ENCODE assay signal across 23 mouse cellular contexts in the genomic region with DNA sequence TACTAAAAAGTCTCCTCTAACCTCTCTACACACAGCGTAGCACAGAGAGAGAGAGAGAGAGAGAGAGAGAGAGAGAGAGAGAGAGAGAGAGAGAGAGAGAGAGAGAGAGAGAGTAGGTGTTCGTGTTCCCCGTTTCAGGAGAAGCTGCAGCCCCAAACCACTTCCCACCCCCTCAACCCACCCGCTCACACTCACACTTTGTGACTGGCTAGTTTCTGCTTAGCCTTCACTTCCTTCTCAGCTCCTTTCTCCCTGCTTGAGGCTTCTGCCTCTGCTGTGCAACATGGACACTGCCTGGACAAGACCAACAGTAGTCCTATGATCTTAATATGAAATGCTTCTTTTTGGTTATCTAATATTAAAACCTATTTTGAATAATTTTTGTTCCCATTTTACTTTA. TPM values are rescaled to one million over a fixed set of nuclear protein-coding genes. Genes with fewer than 3 reads are reported as not detected.
DNase-seq lines count a peak whose midpoint lies in the region; ATAC-seq lines count a peak whose summit lies in the region.
"Had no signal": no experiment of that assay in that cellular context is flagged by ENCODE, and none has a peak within 500 bp of the region (broad histone marks: within the 10 kb centered on the region; RNA-seq: fewer than 3 reads in every experiment).

No protein-coding gene starts in this region.

- intact Hi-C loops in heart, postnatal 25 days (cut with DNase I), result no loop called here
- intact Hi-C loops in left cerebral cortex, postnatal 10 days (cut with DNase I), result no loop called here

- peak; percentile 29 for DNase-seq in heart, adult 11 months
- no peak for DNase-seq in heart, postnatal 25 days (ENCODE audit: low spot score)
- peak; percentile 50 for DNase-seq in thymus, postnatal 0 days (ENCODE audit: low spot score)
- no peak for DNase-seq in thymus, postnatal 25 days
- DNase-seq in liver, result no peak
- no peak for DNase-seq in left cerebral cortex, postnatal 10 days (ENCODE audit: extremely low spot score in 1 of 2, low spot score in 2 of 2)
- DNase-seq in neural tube, embryonic 10.5 days (ENCODE audit: extremely low spot score, low spot score), result no peak
- DNase-seq: adrenal gland, adult 8-10 months; adrenal gland, postnatal 25 days; cerebellum, adult 11-12 months; cerebellum, adult 8-10 months; cerebellum, postnatal 10 days; cerebellum, postnatal 36 days; gastrocnemius, adult 2 months; gastrocnemius, postnatal 25 days; heart, postnatal 36 days had no signal

- 0 out of 2 replicates have a peak, but pooled peaks have one; percentile 35 for ATAC-seq in megakaryocyte, adult 5-6 weeks (ENCODE audit: poor library complexity, severe bottlenecking)
- ATAC-seq: activated CD4-positive, CD25-positive, alpha-beta regulatory T cell, adult 4 months; forebrain, embryonic 13.5 days; forebrain, embryonic 16.5 days; hindbrain, postnatal 0 days; inflammation-experienced regulatory T-cells, adult 6 months had no signal

RNA-seq across cellular contexts. Expression of a gene that starts 2.7 kb away (rescaled TPM):
- total RNA-seq in heart, postnatal 25 days (2021), result 10 to 100 TPM; 10.6 to 10.8 TPM
- polyA plus RNA-seq in thymus, postnatal 0 days (2015; fragmentation: Nextera tagmentation; extraction: Ambion mirVana), result 1,525 and 1,527 TPM in 2 replicates
- total RNA-seq in megakaryocyte, adult 5-6 weeks (2015), result 1,020 and 1,059 TPM in 2 replicates
- 1,317 and 1,554 TPM in 2 replicates for total RNA-seq in megakaryocyte, adult 5-6 weeks (2017)
- 100 to 1,000 TPM; 178 to 199 TPM for total RNA-seq in left cerebral cortex, postnatal 10 days (2021)

RNA-seq across cellular contexts. Expression of a gene that starts 14.7 kb away (rescaled TPM):
- 1 to 10 TPM; 4.3 to 4.5 TPM for total RNA-seq in heart, postnatal 25 days (2021)
- 6.0 and 7.6 TPM in 2 replicates for polyA plus RNA-seq in thymus, postnatal 0 days (2015; fragmentation: Nextera tagmentation; extraction: Ambion mirVana)
- 4.1 and 6.0 TPM in 2 replicates for total RNA-seq in megakaryocyte, adult 5-6 weeks (2015)
- 4.7 and 5.9 TPM in 2 replicates for total RNA-seq in megakaryocyte, adult 5-6 weeks (2017)
- total RNA-seq in left cerebral cortex, postnatal 10 days (2021), result 10 to 100 TPM; 21.6 to 22.5 TPM

RNA-seq across cellular contexts. Expression of a gene that starts 15.1 kb away (rescaled TPM):
- 10 to 100 TPM; 43.0 to 49.7 TPM for total RNA-seq in heart, postnatal 25 days (2021)
- polyA plus RNA-seq in thymus, postnatal 0 days (2015; fragmentation: Nextera tagmentation; extraction: Ambion mirVana), result 154 and 155 TPM in 2 replicates
- 49.8 and 60.5 TPM in 2 replicates for total RNA-seq in megakaryocyte, adult 5-6 weeks (2015)
- total RNA-seq in megakaryocyte, adult 5-6 weeks (2017), result 106 and 161 TPM in 2 replicates
- 100 to 1,000 TPM; 118 to 124 TPM for total RNA-seq in left cerebral cortex, postnatal 10 days (2021)

RNA-seq across cellular contexts. Expression of a gene that starts 34.0 kb away (rescaled TPM):
- total RNA-seq in heart, postnatal 25 days (2021), result 10 to 100 TPM; 28.5 to 32.3 TPM
- 8.5 and 11.0 TPM in 2 replicates for polyA plus RNA-seq in thymus, postnatal 0 days (2015; fragmentation: Nextera tagmentation; extraction: Ambion mirVana)
- 4.8 and 6.6 TPM in 2 replicates for total RNA-seq in megakaryocyte, adult 5-6 weeks (2015)
- total RNA-seq in megakaryocyte, adult 5-6 weeks (2017), result 6.6 and 6.9 TPM in 2 replicates
- total RNA-seq in left cerebral cortex, postnatal 10 days (2021), result 1 to 10 TPM; 2.7 to 8.2 TPM
- polyA plus RNA-seq: G1E had no signal

RNA-seq across cellular contexts. Expression of a gene that starts 49.1 kb away (rescaled TPM):
- total RNA-seq in heart, postnatal 25 days (2021), result 10 to 100 TPM; 56.5 to 59.8 TPM
- polyA plus RNA-seq in thymus, postnatal 0 days (2015; fragmentation: Nextera tagmentation; extraction: Ambion mirVana), result 35.6 and 37.4 TPM in 2 replicates
- 173 and 177 TPM in 2 replicates for total RNA-seq in megakaryocyte, adult 5-6 weeks (2015)
- 88.3 and 91.1 TPM in 2 replicates for total RNA-seq in megakaryocyte, adult 5-6 weeks (2017)
- 100 to 1,000 TPM; 260 to 263 TPM for total RNA-seq in left cerebral cortex, postnatal 10 days (2021)

Comparison
In these comparisons a context has a peak if more than half of its experiments do, and no peak if none do; other contexts are left out.
1. DNase-seq: peak in heart, adult 11 months (single experiment) and thymus, postnatal 0 days (single experiment); none in heart, postnatal 25 days (single experiment), thymus, postnatal 25 days (single experiment), liver (single experiment), left cerebral cortex, postnatal 10 days (0 of 2) and neural tube, embryonic 10.5 days (single experiment).
2. RNA of a gene that starts 2.7 kb away (total RNA-seq): 1,020 to 1,554 TPM in megakaryocyte, adult 5-6 weeks and 178 to 199 TPM in left cerebral cortex, postnatal 10 days; 10.6 to 10.8 TPM in heart, postnatal 25 days; every median in the first group is over 10 times any median in the second.